Mouse (Mus musculus) neural tube, embryonic 13.5 days (tissue): ENCODE results near the gene Rpa2. TPM values are rescaled to one million over a fixed set of nuclear protein-coding genes. Genes with fewer than 3 reads are reported as not detected.
"Not testable (repeated sequence)": the region's sequence is repeated elsewhere in the genome, so short reads cannot be mapped to it uniquely, and the experiment has no call there.

Experiments
- ATAC-seq: fragments of 200-750 bp; cut with Nextera tagmentation; 2 replicates; pipeline ENCODE4 v1.8.0; 2017; ENCODE audit warnings: low read depth, mild to moderate bottlenecking, moderate TSS enrichment, moderate library complexity
- H3K27ac ChIP-seq: fragments of 300-500 bp; sonication (generic); replicated peaks from 2 replicates; pipeline ENCODE4 v1.5.1; 2015; ENCODE audit warnings: moderate library complexity, mild to moderate bottlenecking, inconsistent platforms
- H3K27me3 ChIP-seq: fragments of 300-500 bp; sonication (generic); 2 replicates; pipeline ENCODE4 v1.6.1; 2015; ENCODE audit warnings: mild to moderate bottlenecking, inconsistent platforms
- H3K36me3 ChIP-seq: fragments of 300-500 bp; sonication (generic); 2 replicates; pipeline ENCODE4 v1.6.1; 2015; ENCODE audit warnings: mild to moderate bottlenecking, inconsistent platforms
- H3K4me1 ChIP-seq: fragments of 300-500 bp; sonication (generic); replicated peaks from 2 replicates; pipeline ENCODE4 v1.6.1; 2015; ENCODE audit warnings: inconsistent platforms
- H3K4me2 ChIP-seq: fragments of 300-500 bp; sonication (generic); 2 replicates; pipeline ENCODE4 v1.6.1; 2015; ENCODE audit warnings: inconsistent platforms, mild to moderate bottlenecking, moderate library complexity
- H3K4me3 ChIP-seq: fragments of 300-500 bp; sonication (generic); 2 replicates; pipeline ENCODE4 v1.5.1; 2015; ENCODE audit warnings: mild to moderate bottlenecking, inconsistent platforms
- H3K9ac ChIP-seq: fragments of 300-500 bp; sonication (generic); 2 replicates; pipeline ENCODE4 v1.6.1; 2015; ENCODE audit warnings: moderate library complexity, mild to moderate bottlenecking, inconsistent platforms
- H3K9me3 ChIP-seq: fragments of 300-500 bp; sonication (generic); 2 replicates; pipeline ENCODE4 v1.6.1; 2016; ENCODE audit warnings: inconsistent platforms
- WGBS: fragments of 180-500 bp; shearing (Covaris S2); methylation state at CpG from one replicate; pipeline ENCODE4 v1.1.7; 2015; 5-methylcytosine and 5-hydroxymethylcytosine counted together
- polyA plus RNA-seq: library from polyadenylated mRNA; unstranded; fragments of >200 nt; fragmentation: Nextera tagmentation; extraction: Ambion mirVana; gene quantifications from 2 replicates; pipeline ENCODE4 v1.2.1, GENCODE M21; 2015

Gene Rpa2
- polyA plus RNA-seq, 1 experiment from 2014 or later = 35.4 TPM

DNA sequence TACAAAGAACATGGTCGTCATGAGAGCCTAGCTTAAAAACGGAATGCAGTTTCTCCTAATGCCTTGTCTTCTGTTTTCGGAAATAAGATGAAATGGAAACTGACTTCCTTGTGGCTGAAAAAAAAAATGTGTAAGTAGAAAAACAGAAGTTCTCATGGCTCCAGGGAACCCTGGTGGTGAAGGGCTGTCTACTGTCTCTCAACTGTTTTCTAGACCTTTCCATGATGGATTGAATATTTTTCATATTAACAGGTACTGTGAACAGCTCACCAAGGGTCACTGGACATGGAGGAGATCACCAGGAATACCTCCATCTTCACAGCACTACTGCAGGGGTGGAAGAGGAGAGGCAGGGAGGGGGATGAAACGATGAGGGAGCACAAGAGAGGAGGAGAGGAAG is 29.9 kb downstream of the Rpa2 start:
- no peak overlapping the region for H3K4me3 ChIP-seq
- no peak overlapping the region for H3K27ac ChIP-seq
- H3K9me3 ChIP-seq = no peaks in the 10 kb centered on the region
- H3K4me2 ChIP-seq = no peak overlapping the region
- peaks cover 6% of the 10 kb centered on the region; the same call in 1 of the 2 replicates for H3K4me1 ChIP-seq
- 78% methylated on average over 4 of the region's 4 CpGs for WGBS
- no peak overlapping the region for H3K9ac ChIP-seq
- ATAC-seq = no peak
- H3K36me3 ChIP-seq = no peaks in the 10 kb centered on the region
- peaks cover 29% of the 10 kb centered on the region for H3K27me3 ChIP-seq

DNA sequence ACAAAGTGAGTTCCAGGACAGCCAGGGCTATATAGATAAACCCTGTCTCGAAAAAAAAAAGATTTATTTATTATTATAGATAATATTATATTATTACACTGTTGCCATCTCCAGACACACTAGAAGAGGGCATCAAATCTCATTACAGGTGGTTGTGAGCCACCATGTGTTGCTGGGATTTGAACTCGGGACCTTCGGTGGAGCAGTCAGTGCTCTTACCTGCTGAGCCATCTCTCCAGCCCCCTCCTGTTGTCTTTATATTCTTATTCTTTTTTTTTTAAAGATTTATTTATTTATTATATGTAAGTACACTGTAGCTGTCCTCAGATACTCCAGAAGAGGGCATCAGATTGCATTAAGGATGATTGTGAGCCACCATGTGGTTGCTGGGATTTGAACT is 30.5 kb downstream of the Rpa2 start:
- not testable (repeated sequence) for H3K9ac ChIP-seq, H3K36me3 ChIP-seq, H3K4me3 ChIP-seq, H3K4me2 ChIP-seq, H3K4me1 ChIP-seq, ATAC-seq, H3K27ac ChIP-seq, H3K9me3 ChIP-seq
- peaks cover 29% of the 10 kb centered on the region for H3K27me3 ChIP-seq
- 81% methylated on average over 3 of the region's 3 CpGs for WGBS

DNA sequence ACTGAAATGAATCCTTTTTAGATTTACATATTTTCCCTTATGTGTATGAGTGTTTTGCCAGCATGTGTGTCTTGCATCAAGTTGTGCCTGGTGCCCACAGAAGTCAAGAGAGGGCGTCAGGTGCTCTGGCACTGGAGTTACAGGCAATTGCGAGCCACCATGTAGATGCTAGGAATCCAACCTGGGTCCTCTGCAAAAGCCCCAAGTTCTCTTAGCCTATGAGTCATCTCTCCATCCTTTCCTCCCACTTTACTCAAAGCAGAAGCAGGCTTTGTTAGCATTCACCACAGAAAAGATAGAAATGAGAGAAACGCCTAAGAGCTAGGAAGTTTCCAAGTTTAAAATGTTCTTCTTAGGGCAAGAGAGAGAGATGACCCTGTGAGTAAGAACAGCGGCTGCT is 31.7 kb downstream of the Rpa2 start:
- Histone ChIP-seq H3K27ac (no peak overlapping the region), H3K27me3 (peaks cover 18% of the 10 kb centered on the region), H3K4me1 (peaks cover 6% of the 10 kb centered on the region; the same call in 1 of the 2 replicates), H3K4me2 (no peak overlapping the region), H3K9me3 (no peaks in the 10 kb centered on the region), H3K36me3 (no peaks in the 10 kb centered on the region), H3K4me3 (no peak overlapping the region), H3K9ac (no peak overlapping the region)
- 90% methylated on average over 4 of the region's 4 CpGs for WGBS
- no peak for ATAC-seq

DNA sequence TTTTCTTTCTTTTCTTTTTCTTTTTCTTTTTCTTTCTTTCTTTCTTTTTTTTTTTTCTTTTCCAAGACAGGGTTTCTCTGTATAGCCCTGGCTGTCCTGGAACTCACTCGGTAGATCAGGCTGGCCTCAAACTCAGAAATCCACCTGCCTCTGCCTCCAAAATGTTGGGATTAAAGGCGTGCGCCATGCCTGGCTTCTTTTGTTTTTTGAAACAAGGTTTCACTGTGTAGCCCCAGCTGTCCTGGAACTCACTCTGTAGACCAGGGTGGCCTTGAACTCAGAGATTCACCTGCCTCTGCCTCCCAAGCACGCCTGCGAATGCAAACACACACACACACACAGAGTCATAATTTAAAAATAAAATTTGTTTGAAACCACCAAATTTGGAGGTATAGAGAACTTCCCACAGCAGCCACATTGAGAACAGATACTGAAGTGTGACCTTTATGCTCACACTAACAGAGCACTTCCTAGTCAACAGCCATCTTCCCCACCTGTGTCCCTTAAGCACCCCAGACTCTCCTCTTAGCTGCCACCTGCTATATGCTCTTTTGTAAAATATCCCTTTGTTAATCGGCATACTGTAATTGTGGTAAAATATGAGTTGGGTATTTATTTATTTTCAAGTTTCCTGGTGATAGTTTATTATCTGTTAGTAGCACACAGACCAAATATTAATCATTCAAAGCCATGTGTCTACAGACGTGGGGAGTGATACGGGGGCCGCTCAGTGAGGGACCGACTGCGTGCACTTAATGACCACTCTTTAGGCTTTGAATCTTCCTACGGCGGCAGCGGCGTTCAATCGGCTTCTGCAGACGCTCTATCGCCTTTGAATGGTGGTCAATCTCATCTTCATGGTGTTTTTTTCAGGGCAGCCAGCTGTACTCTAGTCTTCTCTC is 33.3 kb downstream of the Rpa2 start:
- H3K9ac ChIP-seq = no peak overlapping the region
- H3K27ac ChIP-seq = no peak overlapping the region
- WGBS = 79% methylated on average over 18 of the region's 18 CpGs
- H3K4me3 ChIP-seq = no peak overlapping the region
- H3K36me3 ChIP-seq = no peaks in the 10 kb centered on the region
- no peaks in the 10 kb centered on the region for H3K4me1 ChIP-seq
- H3K27me3 ChIP-seq = peaks cover 6% of the 10 kb centered on the region; the same call in 1 of the 2 replicates
- H3K9me3 ChIP-seq = no peaks in the 10 kb centered on the region
- H3K4me2 ChIP-seq = no peak overlapping the region
- ATAC-seq = no peak

DNA sequence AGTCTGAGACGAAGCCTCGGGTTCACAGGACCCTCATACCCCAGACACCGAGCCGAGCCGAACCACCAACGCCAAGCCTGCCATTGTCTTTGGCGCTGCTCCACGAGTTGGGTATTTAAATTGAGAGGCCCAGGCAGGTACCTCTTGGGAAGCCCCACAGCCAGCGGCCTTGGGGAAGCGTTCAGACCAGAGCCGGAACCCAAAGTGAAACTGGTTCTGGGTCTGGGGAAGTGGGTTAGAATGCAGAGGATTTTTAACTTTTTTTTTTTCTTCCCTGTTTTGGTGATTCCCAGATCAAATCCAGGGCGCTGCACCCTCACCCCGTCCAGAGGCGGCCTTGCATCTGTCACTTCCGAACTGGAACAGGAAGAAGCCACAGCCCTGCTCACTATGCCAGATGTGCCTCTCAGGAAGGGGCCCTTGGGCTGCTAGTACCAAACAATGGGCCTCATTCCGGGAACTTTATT is 34.1 kb downstream of the Rpa2 start:
- no peak for ATAC-seq
- WGBS = 68% methylated on average over 16 of the region's 16 CpGs
- no peak overlapping the region for H3K4me3 ChIP-seq
- H3K27me3 ChIP-seq = peaks cover 6% of the 10 kb centered on the region; the same call in 1 of the 2 replicates
- no peaks in the 10 kb centered on the region for H3K4me1 ChIP-seq
- H3K4me2 ChIP-seq = no peak overlapping the region
- H3K36me3 ChIP-seq = no peaks in the 10 kb centered on the region
- no peak overlapping the region for H3K9ac ChIP-seq
- H3K9me3 ChIP-seq = no peaks in the 10 kb centered on the region
- no peak overlapping the region for H3K27ac ChIP-seq

DNA sequence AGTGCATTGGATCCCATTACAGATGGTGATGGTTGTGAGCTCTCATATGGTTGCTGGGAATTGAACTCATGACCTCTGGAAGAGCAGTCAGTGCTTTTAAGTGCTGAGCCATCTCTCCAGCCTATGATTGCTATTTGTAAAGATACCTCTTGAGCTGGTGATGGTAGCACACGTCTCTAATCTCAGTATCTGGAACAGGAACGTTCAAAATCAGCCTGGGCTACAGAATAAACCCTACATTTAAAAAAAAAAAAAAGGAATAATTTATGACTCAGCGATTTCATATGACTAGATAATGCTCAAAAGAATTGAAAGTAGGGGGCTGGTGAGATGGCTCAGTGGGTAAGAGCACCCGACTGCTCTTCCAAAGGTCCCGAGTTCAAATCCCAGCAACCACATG is 35.1 kb downstream of the Rpa2 start:
- Histone ChIP-seq H3K27ac (no peak overlapping the region), H3K27me3 (no peaks in the 10 kb centered on the region), H3K9me3 (no peaks in the 10 kb centered on the region), H3K4me1 (no peaks in the 10 kb centered on the region), H3K4me2 (no peak overlapping the region), H3K36me3 (no peaks in the 10 kb centered on the region), H3K9ac (no peak overlapping the region), H3K4me3 (no peak overlapping the region)
- 96% methylated on average over 5 of the region's 5 CpGs for WGBS
- no peak for ATAC-seq

DNA sequence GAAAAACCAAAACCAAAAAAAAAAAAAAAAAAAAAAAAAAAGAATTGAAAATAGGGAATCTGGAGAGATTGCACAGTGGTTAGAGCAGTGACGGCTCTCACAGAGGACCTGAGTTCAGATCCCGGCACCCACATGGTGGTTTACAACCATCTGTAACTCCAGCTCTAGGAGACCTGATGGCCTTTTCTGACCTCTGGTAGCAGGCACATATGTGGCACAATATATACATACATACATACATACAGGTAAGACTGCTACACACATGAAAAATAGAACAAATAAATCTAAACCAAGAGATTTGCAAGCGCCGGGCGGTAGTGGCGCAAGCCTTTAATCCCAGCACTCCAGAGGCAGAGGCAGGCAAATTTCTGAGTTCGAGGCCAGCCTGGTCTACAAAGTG is 35.7 kb downstream of the Rpa2 start:
- WGBS = 94% methylated on average over 7 of the region's 7 CpGs
- no peak for ATAC-seq
- no peaks in the 10 kb centered on the region for H3K4me1 ChIP-seq
- H3K9ac ChIP-seq = no peak overlapping the region
- no peaks in the 10 kb centered on the region for H3K36me3 ChIP-seq
- H3K4me3 ChIP-seq = no peak overlapping the region
- H3K27ac ChIP-seq = no peak overlapping the region
- no peaks in the 10 kb centered on the region for H3K27me3 ChIP-seq
- no peak overlapping the region for H3K4me2 ChIP-seq
- H3K9me3 ChIP-seq = no peaks in the 10 kb centered on the region

DNA sequence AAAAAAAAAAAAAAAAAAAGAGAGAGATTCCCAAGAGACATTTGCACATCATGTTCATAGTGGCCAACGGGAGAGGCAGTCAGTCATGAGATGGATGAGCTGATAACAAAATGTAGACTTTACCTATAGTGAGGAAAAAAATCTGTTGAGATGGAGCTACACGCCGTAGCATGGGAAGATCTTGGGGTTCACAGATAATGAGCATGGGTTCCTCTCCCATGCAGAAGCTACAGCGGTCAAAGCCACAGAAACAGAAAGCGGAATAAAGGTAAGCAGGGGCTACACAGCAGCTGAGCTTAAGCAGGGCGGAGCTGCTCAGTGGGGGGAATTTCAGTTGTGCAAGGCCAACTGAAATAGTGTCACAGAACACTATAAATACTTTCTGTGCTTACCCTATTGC is 36.2 kb downstream of the Rpa2 start:
- H3K36me3 ChIP-seq = no peaks in the 10 kb centered on the region
- 91% methylated on average over 6 of the region's 6 CpGs for WGBS
- no peak for ATAC-seq

DNA sequence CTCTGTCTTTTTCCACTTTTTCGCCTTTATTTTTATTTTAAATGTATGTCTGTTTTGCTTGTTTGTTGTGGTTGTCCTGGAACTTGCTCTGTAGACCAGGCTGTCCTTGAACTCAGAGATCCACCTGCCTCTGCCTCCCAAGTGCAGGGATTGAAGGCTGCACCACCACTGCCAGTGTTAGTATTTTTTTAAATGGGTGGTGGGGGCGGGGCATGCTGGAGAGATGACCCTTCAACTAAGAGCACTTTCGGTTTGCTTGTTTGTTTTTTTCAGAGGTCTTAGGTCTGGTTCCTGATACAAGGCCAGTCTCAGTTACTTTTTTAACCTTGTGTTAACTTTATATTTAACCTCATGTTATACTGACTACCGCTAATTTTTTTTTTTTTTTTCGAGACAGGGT is 37.0 kb downstream of the Rpa2 start:
- ATAC-seq = no peak
- H3K4me1 ChIP-seq = no peaks in the 10 kb centered on the region
- H3K27ac ChIP-seq = no peak overlapping the region
- H3K4me2 ChIP-seq = no peak overlapping the region
- no peak overlapping the region for H3K9ac ChIP-seq
- no peak overlapping the region for H3K4me3 ChIP-seq
- no peaks in the 10 kb centered on the region for H3K36me3 ChIP-seq
- H3K9me3 ChIP-seq = no peaks in the 10 kb centered on the region
- 85% methylated on average over 5 of the region's 5 CpGs for WGBS
- H3K27me3 ChIP-seq = no peaks in the 10 kb centered on the region

More for the DNA sequence above, 36.2 kb downstream of the Rpa2 start:
- Histone ChIP-seq H3K9ac (no peak overlapping the region), H3K9me3 (no peaks in the 10 kb centered on the region), H3K4me3 (no peak overlapping the region), H3K4me1 (no peaks in the 10 kb centered on the region), H3K4me2 (no peak overlapping the region), H3K27me3 (no peaks in the 10 kb centered on the region), H3K27ac (no peak overlapping the region)

DNA sequence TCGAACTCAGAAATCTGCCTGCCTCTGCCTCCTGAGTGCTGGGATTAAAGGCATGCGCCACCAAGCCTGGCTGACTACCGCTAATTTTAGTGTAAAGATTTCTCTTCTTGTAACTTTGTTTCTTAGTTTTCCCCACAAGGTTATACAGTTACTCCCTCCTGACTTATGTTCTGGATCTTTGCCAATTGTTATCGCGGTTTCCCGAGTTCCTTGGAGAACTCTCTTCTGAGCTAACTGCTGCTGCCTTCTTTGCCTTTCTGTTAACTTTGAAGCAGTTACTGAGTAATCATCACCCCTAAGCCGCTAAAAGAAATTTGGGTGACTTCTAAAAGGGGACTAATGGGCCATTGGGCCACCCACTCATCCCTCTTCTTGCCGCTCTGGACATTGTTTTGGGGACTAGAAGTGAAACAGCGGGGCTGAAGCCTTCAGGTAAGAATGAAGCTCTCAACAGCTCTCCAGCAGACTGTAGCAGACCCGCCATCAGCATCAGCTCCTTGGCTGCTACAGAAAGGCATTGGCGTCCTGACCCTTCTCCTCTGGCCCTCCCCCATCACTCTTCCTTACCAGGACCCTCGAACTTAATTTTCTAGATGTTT is 37.6 kb downstream of the Rpa2 start:
- Histone ChIP-seq H3K4me3 (no peak overlapping the region), H3K36me3 (no peaks in the 10 kb centered on the region), H3K27me3 (no peaks in the 10 kb centered on the region), H3K9ac (no peak overlapping the region), H3K4me1 (no peaks in the 10 kb centered on the region), H3K9me3 (no peaks in the 10 kb centered on the region), H3K4me2 (no peak overlapping the region), H3K27ac (no peak overlapping the region)
- WGBS = 88% methylated on average over 12 of the region's 12 CpGs
- no peak for ATAC-seq

DNA sequence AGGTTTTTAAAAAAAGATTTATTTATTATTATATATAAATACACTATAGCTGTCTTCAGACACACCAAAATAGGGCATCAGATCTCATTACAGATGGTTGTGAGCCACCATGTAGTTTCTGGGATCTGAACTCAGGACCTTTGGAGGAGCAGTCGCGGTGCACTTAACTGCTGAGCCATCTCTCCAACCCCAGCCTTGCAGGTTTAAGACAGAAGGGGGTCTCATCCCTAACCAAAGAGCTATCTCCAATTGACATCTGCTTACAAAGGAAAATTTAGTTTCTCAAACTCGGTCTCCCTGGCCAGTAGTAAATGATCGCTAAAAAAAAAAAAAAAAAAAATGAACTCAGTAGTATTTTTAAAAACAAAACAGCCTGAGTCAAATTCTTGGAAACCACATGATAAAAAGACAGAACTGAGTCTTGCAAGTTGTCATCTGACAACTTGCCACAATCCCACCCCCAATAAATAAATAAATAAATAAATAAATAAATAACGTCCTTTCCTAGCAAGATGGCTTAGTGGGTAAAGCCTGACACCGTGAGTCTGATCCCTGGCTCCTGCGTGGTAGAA is 38.6 kb downstream of the Rpa2 start:
- H3K4me1 ChIP-seq = no peaks in the 10 kb centered on the region
- H3K27ac ChIP-seq = no peak overlapping the region
- H3K36me3 ChIP-seq = no peaks in the 10 kb centered on the region
- H3K9ac ChIP-seq = no peak overlapping the region
- H3K9me3 ChIP-seq = no peaks in the 10 kb centered on the region
- whole genome bisulfite sequencing = 87% methylated on average over 7 of the region's 7 CpGs
- no peak overlapping the region for H3K4me2 ChIP-seq
- ATAC-seq = no peak
- no peak overlapping the region for H3K4me3 ChIP-seq
- no peaks in the 10 kb centered on the region for H3K27me3 ChIP-seq
